Mouse (Mus musculus) hindbrain, embryonic 13.5 days (tissue): ENCODE results near the gene Irak2. TPM values are rescaled to one million over a fixed set of nuclear protein-coding genes. Genes with fewer than 3 reads are reported as not detected.

Source experiments
- ATAC-seq: fragments of 200-750 bp; cut with Nextera tagmentation; 2 replicates; pipeline ENCODE4 v1.8.0; 2017; ENCODE audit warnings: moderate TSS enrichment; ENCODE audit not compliant: low FRiP score
- H3K27ac ChIP-seq: fragments of 300-500 bp; sonication (generic); 2 replicates; pipeline ENCODE4 v1.5.1; 2015; ENCODE audit warnings: inconsistent platforms, mild to moderate bottlenecking, moderate library complexity
- H3K27me3 ChIP-seq: fragments of 300-500 bp; sonication (generic); 2 replicates; pipeline ENCODE4 v1.6.1; 2015; ENCODE audit warnings: mild to moderate bottlenecking, inconsistent platforms
- H3K36me3 ChIP-seq: fragments of 300-500 bp; sonication (generic); 2 replicates; pipeline ENCODE4 v1.6.1; 2015; ENCODE audit warnings: mild to moderate bottlenecking, inconsistent platforms
- H3K4me1 ChIP-seq: fragments of 300-500 bp; sonication (generic); replicated peaks from 2 replicates; pipeline ENCODE4 v1.6.1; 2015; ENCODE audit warnings: inconsistent platforms
- H3K4me2 ChIP-seq: fragments of 300-500 bp; sonication (generic); 2 replicates; pipeline ENCODE4 v1.6.1; 2015; ENCODE audit warnings: inconsistent platforms, mild to moderate bottlenecking, moderate library complexity
- H3K4me3 ChIP-seq: fragments of 300-500 bp; sonication (generic); 2 replicates; pipeline ENCODE4 v1.5.1; 2015; ENCODE audit warnings: mild to moderate bottlenecking, inconsistent platforms
- H3K9ac ChIP-seq: fragments of 300-500 bp; sonication (generic); 2 replicates; pipeline ENCODE4 v1.6.1; 2015; ENCODE audit warnings: mild to moderate bottlenecking, inconsistent platforms
- H3K9me3 ChIP-seq: fragments of 300-500 bp; sonication (generic); 2 replicates; pipeline ENCODE4 v1.6.1; 2016; ENCODE audit warnings: inconsistent platforms
- WGBS: fragments of 180-500 bp; shearing (Covaris S2); methylation state at CpG from one replicate; pipeline ENCODE4 v1.1.7; 2015; 5-methylcytosine and 5-hydroxymethylcytosine counted together
- polyA plus RNA-seq: library from polyadenylated mRNA; unstranded; fragments of >200 nt; fragmentation: Nextera tagmentation; extraction: Ambion mirVana; gene quantifications from 2 replicates; pipeline ENCODE4 v1.2.1, GENCODE M21; 2015

The Irak2 gene
- polyA plus RNA-seq, 1 experiment from 2014 or later = 1.7 TPM

- Histone ChIP-seq H3K9me3 (no peaks in the 10 kb centered on the region), H3K4me3 (no peak overlapping the region), H3K4me2 (no peak overlapping the region), H3K27me3 (no peaks in the 10 kb centered on the region), H3K36me3 (no peaks in the 10 kb centered on the region), H3K4me1 (no peaks in the 10 kb centered on the region), H3K27ac (no peak overlapping the region), H3K9ac (no peak overlapping the region)
- ATAC-seq = no peak
- WGBS = 87% methylated on average over 2 of the region's 2 CpGs
Observed at GRCm38 (mm10) chr6:113643967-113644366, 5.7 kb downstream of the Irak2 start.

GRCm38 (mm10) chr6:113644808-113645207 is 6.5 kb downstream of the Irak2 start:
- no peaks in the 10 kb centered on the region for H3K27me3 ChIP-seq
- no peaks in the 10 kb centered on the region for H3K36me3 ChIP-seq
- H3K27ac ChIP-seq = no peak overlapping the region
- H3K9ac ChIP-seq = no peak overlapping the region
- no peaks in the 10 kb centered on the region for H3K9me3 ChIP-seq
- H3K4me2 ChIP-seq = no peak overlapping the region
- ATAC-seq = no peak
- 81% methylated on average over 8 of the region's 8 CpGs for WGBS
- H3K4me1 ChIP-seq = no peaks in the 10 kb centered on the region
- H3K4me3 ChIP-seq = no peak overlapping the region

DNA sequence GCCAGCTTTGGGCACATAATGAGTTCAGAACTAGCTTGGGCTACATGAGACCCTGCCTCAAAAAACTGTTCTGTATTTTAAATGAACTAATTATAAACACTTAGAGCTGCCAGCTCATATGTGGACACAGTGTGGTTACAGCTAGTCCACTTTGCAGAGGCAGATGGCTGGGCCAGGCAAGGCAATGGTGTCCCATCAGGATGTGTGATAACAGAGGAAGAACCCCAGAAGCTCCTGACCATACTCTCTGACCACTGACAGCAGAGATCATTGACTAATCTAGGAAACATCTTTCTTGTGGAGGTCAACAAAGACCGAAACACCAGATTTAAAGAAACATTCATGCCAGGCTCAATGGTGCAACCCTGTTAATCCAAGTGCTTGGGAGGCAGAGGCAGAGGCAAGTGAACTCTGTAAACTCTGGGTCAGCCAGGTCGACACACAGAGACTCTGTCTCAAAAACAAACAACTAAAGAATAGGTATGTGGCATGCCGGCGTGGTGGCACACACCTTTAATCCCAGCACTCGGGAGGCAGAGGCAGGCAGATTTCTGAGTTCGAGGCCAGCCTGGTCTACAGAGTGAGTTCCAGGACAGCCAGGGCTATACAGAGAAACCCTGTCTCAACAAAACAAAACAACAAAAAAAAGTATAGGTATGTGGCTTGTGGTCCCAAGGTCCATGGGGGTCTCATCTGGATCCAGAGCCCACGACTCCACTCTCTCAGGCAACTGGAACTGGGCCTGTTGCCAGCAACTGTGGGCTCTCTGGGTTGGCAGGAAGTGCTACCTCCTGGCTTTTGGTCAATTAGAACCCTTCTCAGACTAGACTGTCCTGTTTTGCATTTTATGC is 11.3 kb downstream of the Irak2 start:
- Histone ChIP-seq H3K9me3 (no peaks in the 10 kb centered on the region), H3K4me2 (no peak overlapping the region), H3K9ac (no peak overlapping the region), H3K27me3 (no peaks in the 10 kb centered on the region), H3K36me3 (no peaks in the 10 kb centered on the region), H3K4me3 (no peak overlapping the region), H3K4me1 (no peaks in the 10 kb centered on the region), H3K27ac (no peak overlapping the region)
- no peak for ATAC-seq
- WGBS = 88% methylated on average over 7 of the region's 7 CpGs

- ATAC-seq = no peak
- H3K9ac ChIP-seq = no peak overlapping the region
- 78% methylated on average over 4 of the region's 4 CpGs for WGBS
- no peaks in the 10 kb centered on the region for H3K4me1 ChIP-seq
- no peaks in the 10 kb centered on the region for H3K9me3 ChIP-seq
- H3K4me3 ChIP-seq = no peak overlapping the region
- H3K4me2 ChIP-seq = no peak overlapping the region
- H3K27ac ChIP-seq = no peak overlapping the region
- H3K36me3 ChIP-seq = no peaks in the 10 kb centered on the region
- no peaks in the 10 kb centered on the region for H3K27me3 ChIP-seq
Observed at GRCm38 (mm10) chr6:113650197-113650640, 12.0 kb downstream of the Irak2 start.

GRCm38 (mm10) chr6:113651626-113652025 is 13.4 kb downstream of the Irak2 start:
- Histone ChIP-seq H3K4me2 (no peak overlapping the region), H3K27ac (no peak overlapping the region), H3K27me3 (no peaks in the 10 kb centered on the region), H3K4me3 (no peak overlapping the region), H3K9ac (no peak overlapping the region), H3K4me1 (no peaks in the 10 kb centered on the region), H3K36me3 (no peaks in the 10 kb centered on the region), H3K9me3 (no peaks in the 10 kb centered on the region)
- no peak for ATAC-seq
- WGBS = 75% methylated on average over 3 of the region's 3 CpGs

DNA sequence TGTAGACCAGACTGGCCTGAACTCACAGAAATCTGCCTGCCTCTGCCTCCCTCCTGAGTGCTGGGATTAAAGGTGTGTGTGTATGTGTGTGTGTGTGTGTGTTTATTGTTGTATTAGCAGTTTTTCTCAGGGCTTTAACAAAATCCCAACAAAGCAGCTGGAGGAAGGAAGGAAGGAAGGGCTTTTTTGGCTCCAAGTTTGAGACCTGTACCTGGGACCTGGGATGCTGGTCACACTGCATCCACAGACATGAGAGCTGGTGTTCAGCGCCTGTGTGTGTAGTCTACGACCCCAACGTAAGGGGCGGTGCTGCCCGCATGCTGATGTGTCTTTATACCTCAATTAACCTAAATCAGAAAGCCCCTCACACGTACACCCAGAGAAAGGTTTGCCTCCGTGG is 15.3 kb downstream of the Irak2 start:
- no peak overlapping the region for H3K4me3 ChIP-seq
- H3K4me2 ChIP-seq = no peak overlapping the region
- WGBS = 90% methylated on average over 7 of the region's 7 CpGs
- no peaks in the 10 kb centered on the region for H3K27me3 ChIP-seq
- no peaks in the 10 kb centered on the region for H3K36me3 ChIP-seq
- H3K9ac ChIP-seq = no peak overlapping the region
- no peaks in the 10 kb centered on the region for H3K9me3 ChIP-seq
- H3K27ac ChIP-seq = no peak overlapping the region
- ATAC-seq = no peak
- no peaks in the 10 kb centered on the region for H3K4me1 ChIP-seq

DNA sequence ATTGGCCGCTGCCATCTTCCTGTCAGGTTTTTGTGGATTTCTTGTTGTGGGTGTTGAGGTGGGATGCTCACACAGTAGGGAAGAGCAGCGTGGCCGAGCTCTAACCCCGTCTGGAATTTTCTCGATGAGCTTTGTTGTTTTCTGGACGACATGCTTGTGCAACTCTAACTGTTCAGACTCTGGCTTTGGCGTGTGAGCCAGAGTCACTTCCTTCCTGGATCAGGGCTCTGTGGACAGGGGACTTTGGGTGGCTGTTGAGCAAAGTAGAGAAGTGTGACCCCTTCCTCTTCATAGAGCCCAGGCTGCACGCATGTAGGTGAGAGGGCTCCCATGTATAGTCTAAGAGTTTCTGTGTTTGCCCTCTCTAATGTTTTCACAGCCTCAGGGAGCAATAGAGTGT is 15.8 kb downstream of the Irak2 start:
- no peak for ATAC-seq
- WGBS = 86% methylated on average over 8 of the region's 8 CpGs
- H3K27me3 ChIP-seq = no peaks in the 10 kb centered on the region
- H3K9ac ChIP-seq = no peak overlapping the region
- no peak overlapping the region for H3K4me2 ChIP-seq
- H3K27ac ChIP-seq = no peak overlapping the region
- H3K4me3 ChIP-seq = no peak overlapping the region
- no peaks in the 10 kb centered on the region for H3K9me3 ChIP-seq
- H3K4me1 ChIP-seq = no peaks in the 10 kb centered on the region
- no peaks in the 10 kb centered on the region for H3K36me3 ChIP-seq

DNA sequence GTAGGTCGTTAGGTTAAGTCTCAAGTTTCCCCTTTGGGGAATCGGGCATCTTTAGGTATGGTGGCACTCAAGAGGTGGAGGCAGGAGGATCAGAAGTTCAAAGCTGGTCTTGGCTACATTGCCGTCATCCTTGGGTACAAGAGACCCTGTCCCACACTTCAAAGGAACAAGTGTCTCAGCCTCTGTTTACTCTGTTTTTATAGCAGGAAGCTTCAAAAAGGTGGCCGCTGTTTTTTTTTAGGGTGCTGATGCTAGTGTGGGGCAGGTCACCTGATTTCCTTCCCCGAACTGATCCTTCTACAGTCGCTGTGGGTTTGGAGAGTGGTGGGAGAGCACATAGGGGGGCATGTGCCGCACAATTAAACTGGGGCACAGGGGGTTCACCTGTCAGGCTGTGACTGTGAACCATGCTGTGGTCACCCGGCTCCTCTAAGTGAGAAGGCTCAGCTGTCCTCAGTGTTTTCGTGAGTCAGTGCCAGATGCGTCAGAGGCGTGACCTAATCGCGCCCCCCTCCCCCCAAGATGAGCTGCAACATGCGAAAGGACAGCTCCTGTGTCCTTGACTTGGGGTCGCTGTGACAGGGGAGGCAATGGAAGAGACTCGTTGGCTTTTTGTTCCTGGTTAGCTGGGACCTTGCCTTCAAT is 16.6 kb downstream of the Irak2 start:
- Histone ChIP-seq H3K27ac (no peak overlapping the region), H3K4me3 (no peak overlapping the region), H3K9ac (no peak overlapping the region), H3K36me3 (no peaks in the 10 kb centered on the region), H3K4me1 (no peaks in the 10 kb centered on the region), H3K4me2 (no peak overlapping the region), H3K27me3 (no peaks in the 10 kb centered on the region), H3K9me3 (no peaks in the 10 kb centered on the region)
- no peak for ATAC-seq
- WGBS = 83% methylated on average over 16 of the region's 16 CpGs

DNA sequence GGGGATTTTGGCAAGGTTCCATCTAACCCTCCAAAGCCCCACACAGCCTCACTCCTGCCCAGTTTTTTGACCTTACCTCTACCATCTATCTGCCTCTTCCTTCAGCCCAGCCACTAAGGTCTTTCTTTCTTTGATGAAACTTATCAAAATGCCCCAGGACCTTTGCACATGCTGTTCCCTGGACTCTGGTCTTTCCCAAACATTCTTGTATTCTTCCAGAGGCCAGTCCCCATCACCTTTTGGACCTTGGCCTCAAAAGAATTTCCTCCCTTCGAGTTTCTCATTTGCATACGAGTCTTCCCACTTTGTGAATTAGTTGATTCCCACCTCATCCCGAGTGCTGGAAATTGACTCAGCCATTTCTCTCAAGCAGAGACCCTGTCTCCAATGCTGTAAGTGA is 17.2 kb downstream of the Irak2 start:
- H3K9ac ChIP-seq = no peak overlapping the region
- no peaks in the 10 kb centered on the region for H3K9me3 ChIP-seq
- no peaks in the 10 kb centered on the region for H3K4me1 ChIP-seq
- 90% methylated on average over 3 of the region's 3 CpGs for WGBS
- H3K27me3 ChIP-seq = no peaks in the 10 kb centered on the region
- H3K4me3 ChIP-seq = no peak overlapping the region
- no peak overlapping the region for H3K4me2 ChIP-seq
- no peak for ATAC-seq
- H3K27ac ChIP-seq = no peak overlapping the region
- H3K36me3 ChIP-seq = no peaks in the 10 kb centered on the region

GRCm38 (mm10) chr6:113656847-113657246 is 18.6 kb downstream of the Irak2 start:
- WGBS = 85% methylated on average over 6 of the region's 6 CpGs
- Histone ChIP-seq H3K4me3 (no peak overlapping the region), H3K4me2 (no peak overlapping the region), H3K9me3 (no peaks in the 10 kb centered on the region), H3K9ac (no peak overlapping the region), H3K27me3 (no peaks in the 10 kb centered on the region), H3K4me1 (0 out of 2 replicates have a peak, but pooled peaks cover 2% of the 10 kb centered on the region), H3K27ac (no peak overlapping the region), H3K36me3 (no peaks in the 10 kb centered on the region)
- no peak for ATAC-seq

DNA sequence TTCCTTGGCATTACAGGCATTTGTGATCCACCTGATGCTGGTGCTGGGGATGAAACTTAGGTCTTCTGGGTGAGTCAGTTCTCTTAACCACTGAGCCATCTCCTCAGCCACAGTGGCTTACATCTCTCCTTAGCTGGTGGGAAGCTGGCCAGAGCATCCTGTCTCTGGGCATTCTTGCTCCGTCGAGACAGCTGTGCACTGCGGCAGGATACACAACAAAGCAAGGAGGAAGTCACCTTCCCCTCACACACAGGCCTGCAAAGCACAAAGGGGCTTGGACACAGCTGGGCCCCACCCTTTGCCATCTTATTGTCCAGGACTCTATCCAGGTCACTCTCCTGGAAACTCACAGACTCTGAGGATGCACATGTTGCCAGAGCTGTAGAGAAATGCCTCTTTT is 20.0 kb downstream of the Irak2 start:
- 61% methylated on average over 3 of the region's 3 CpGs for WGBS
- ATAC-seq = no peak

GRCm38 (mm10) chr6:113659648-113660491 is 21.6 kb downstream of the Irak2 start:
- H3K4me2 ChIP-seq = no peak overlapping the region
- no peak overlapping the region for H3K9ac ChIP-seq
- H3K36me3 ChIP-seq = no peaks in the 10 kb centered on the region
- no peaks in the 10 kb centered on the region for H3K27me3 ChIP-seq
- no peak for ATAC-seq
- WGBS = 82% methylated on average over 8 of the region's 8 CpGs
- no peak overlapping the region for H3K4me3 ChIP-seq
- 0 out of 2 replicates have a peak, but pooled peaks cover 3% of the 10 kb centered on the region for H3K4me1 ChIP-seq
- no peaks in the 10 kb centered on the region for H3K9me3 ChIP-seq
- no peak overlapping the region for H3K27ac ChIP-seq

More for the DNA sequence above, 20.0 kb downstream of the Irak2 start:
- H3K9ac ChIP-seq = no peak overlapping the region
- H3K4me2 ChIP-seq = no peak overlapping the region
- no peaks in the 10 kb centered on the region for H3K36me3 ChIP-seq
- no peak overlapping the region for H3K27ac ChIP-seq
- H3K27me3 ChIP-seq = no peaks in the 10 kb centered on the region
- no peaks in the 10 kb centered on the region for H3K9me3 ChIP-seq
- H3K4me3 ChIP-seq = no peak overlapping the region
- 0 out of 2 replicates have a peak, but pooled peaks cover 3% of the 10 kb centered on the region for H3K4me1 ChIP-seq
